Mouse (Mus musculus): Measurements from ENCODE around the gene Plekhm3.

GRCm38 (mm10) chr1:64944746-64945145 lies 11.9 kb downstream of the Plekhm3 start:
- TF ChIP-seq POLR2A (IDR thresholded peaks at IDR 0.05; ENCODE audit: borderline replicate concordance, extremely low read depth, insufficient read depth, insufficient read length, poor library complexity, severe bottlenecking) (no peak), CTCF (IDR thresholded peaks at IDR 0.05; ENCODE audit: borderline replicate concordance, extremely low read depth, insufficient read depth, insufficient read length) (no peak)
